Mouse (Mus musculus): Measurements from ENCODE around the gene Klhl10. TPM values are rescaled to one million over a fixed set of nuclear protein-coding genes. Genes with fewer than 3 reads are reported as not detected.

Klhl10 gene
- polyA plus RNA-seq, 1 experiment from 2014 or later = 0.32 TPM

DNA sequence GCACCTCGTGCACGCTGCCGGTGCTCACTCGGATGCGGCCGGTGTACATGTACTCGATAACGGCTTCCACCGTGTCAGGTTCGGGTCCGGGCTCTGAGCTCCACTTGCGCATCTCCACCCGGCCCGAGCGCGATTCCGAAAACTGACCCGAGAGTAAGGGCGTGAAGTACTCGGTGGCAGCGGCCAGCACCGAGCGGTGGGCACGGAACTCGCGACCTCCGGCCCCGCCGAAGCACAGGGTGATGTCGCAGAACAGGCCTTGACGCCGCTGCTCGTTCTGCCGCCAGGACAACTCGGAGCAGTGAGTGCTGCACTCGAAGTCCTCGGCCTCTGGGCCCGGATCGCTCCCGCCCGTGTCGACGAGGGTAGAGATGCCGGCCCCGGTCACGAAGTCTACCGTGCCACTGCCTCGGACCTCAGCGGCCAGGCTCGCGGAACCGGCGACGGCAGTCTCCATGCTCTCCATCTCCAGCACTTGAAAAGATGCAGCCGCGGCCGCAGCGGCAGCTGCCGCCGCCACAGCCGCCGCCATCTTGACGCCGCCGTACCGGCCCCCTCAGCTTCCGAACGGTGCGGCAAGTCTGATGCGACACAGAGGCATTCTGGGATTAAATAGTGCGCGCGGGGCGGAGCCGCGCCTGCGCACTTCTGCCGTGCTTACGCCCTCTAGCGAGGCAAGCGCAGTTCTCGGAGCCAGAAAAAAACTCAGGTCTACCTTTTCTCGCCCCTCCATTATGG lies 30.6 kb downstream of the Klhl10 start, which contains the start of gene Klhl11:
Klhl11 (minus strand) TSS at position 545 of the 738 bp plus-strand sequence.
- peak within 1 kb of the TSS; percentile 84 for H3K27ac ChIP-seq
- H3K9me3 ChIP-seq (replicated peaks) = no peaks in the 10 kb centered on the region
- peak within 1 kb of the TSS; percentile 96 for H3K4me2 ChIP-seq
- WGBS (ENCODE audit: insufficient replicate concordance) = under 1% methylated on average over 83 of the region's 83 CpGs
- peak within 1 kb of the TSS; percentile 90 for H3K4me3 ChIP-seq
- ATAC-seq = peak; percentile 92
- peaks cover 22% of the 10 kb centered on the region for H3K36me3 ChIP-seq
- peak within 1 kb of the TSS; percentile 89 for H3K9ac ChIP-seq
- H3K27me3 ChIP-seq (replicated peaks) = no peaks in the 10 kb centered on the region
- H3K4me1 ChIP-seq = peaks cover 36% of the 10 kb centered on the region

GRCm38 (mm10) chr11:100472935-100473295 lies 31.2 kb downstream of the Klhl10 start:
- H3K36me3 ChIP-seq = peaks cover 27% of the 10 kb centered on the region
- ATAC-seq = peak; percentile 57
- WGBS (ENCODE audit: insufficient replicate concordance) = 26% methylated on average over 5 of the region's 5 CpGs
- H3K4me1 ChIP-seq = peaks cover 36% of the 10 kb centered on the region
- H3K9ac ChIP-seq = no peak overlapping the region
- peak overlapping the region; percentile 90 for H3K4me3 ChIP-seq
- no peaks in the 10 kb centered on the region for H3K27me3 ChIP-seq (replicated peaks)
- H3K4me2 ChIP-seq = peak overlapping the region; percentile 50
- no peaks in the 10 kb centered on the region for H3K9me3 ChIP-seq (replicated peaks)
- H3K27ac ChIP-seq = peak overlapping the region; percentile 56; the same call in 1 of the 2 replicates

- Histone ChIP-seq H3K4me1 (peaks cover 10% of the 10 kb centered on the region), H3K27ac (no peak overlapping the region), H3K9me3 (replicated peaks) (no peaks in the 10 kb centered on the region), H3K27me3 (replicated peaks) (no peaks in the 10 kb centered on the region), H3K9ac (no peak overlapping the region), H3K4me2 (no peak overlapping the region), H3K4me3 (no peak overlapping the region), H3K36me3 (peaks cover 58% of the 10 kb centered on the region)
- ATAC-seq = no peak
- WGBS (ENCODE audit: insufficient replicate concordance) = 81% methylated on average over 5 of the region's 5 CpGs
Observed at GRCm38 (mm10) chr11:100476281-100476680, 34.6 kb downstream of the Klhl10 start.

DNA sequence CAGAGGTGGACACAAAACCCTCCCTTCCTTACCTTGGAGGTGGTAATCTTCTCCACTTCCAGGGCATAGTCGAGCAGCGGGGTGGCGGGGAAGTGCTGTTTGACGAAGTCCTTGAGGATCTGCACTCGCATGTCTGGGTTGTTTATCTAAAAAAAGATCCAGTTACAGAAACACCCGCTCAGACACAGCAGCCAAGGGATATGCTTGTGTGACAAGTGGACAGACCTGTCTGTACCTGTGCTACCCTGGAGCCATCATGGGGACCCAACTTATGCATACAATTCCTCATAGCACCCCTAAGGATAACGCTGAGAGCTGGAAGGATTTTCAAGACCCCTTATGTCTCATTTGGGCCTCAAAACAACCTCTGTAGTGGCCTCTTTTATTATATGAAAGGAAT lies 37.4 kb downstream of the Klhl10 start:
- H3K4me3 ChIP-seq = no peak overlapping the region
- 79% methylated on average over 7 of the region's 7 CpGs for WGBS (ENCODE audit: insufficient replicate concordance)
- no peak overlapping the region for H3K9ac ChIP-seq
- no peaks in the 10 kb centered on the region for H3K4me1 ChIP-seq
- H3K27me3 ChIP-seq (replicated peaks) = no peaks in the 10 kb centered on the region
- H3K27ac ChIP-seq = no peak overlapping the region
- ATAC-seq = no peak
- H3K36me3 ChIP-seq = peaks cover 86% of the 10 kb centered on the region
- H3K4me2 ChIP-seq = no peak overlapping the region
- no peaks in the 10 kb centered on the region for H3K9me3 ChIP-seq (replicated peaks)

DNA sequence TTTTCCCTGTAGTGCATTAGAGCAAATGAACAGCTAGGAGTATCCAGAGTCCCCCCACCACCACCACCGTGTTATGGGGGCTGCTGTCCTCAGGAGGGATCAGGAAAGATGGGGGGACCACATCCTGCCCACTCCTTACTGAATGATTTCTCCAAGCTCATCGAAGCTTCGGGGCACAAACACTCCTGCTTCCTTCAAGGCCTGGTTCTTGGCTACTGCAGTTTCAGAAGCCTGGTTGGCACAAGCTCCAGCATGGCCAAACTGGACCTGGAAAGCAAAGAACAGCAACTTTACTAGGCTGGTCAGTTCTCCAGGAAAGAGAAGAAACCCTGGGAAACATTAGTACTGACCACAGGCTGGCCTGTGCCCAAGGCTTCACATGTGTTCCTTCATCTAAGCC lies 42.7 kb downstream of the Klhl10 start:
- Histone ChIP-seq H3K4me1 (no peaks in the 10 kb centered on the region), H3K9ac (no peak overlapping the region), H3K36me3 (peaks cover 99% of the 10 kb centered on the region), H3K4me2 (no peak overlapping the region), H3K27me3 (replicated peaks) (no peaks in the 10 kb centered on the region), H3K27ac (no peak overlapping the region), H3K4me3 (no peak overlapping the region), H3K9me3 (replicated peaks) (no peaks in the 10 kb centered on the region)
- no peak for ATAC-seq
- 88% methylated on average over 3 of the region's 3 CpGs for WGBS (ENCODE audit: insufficient replicate concordance)

DNA sequence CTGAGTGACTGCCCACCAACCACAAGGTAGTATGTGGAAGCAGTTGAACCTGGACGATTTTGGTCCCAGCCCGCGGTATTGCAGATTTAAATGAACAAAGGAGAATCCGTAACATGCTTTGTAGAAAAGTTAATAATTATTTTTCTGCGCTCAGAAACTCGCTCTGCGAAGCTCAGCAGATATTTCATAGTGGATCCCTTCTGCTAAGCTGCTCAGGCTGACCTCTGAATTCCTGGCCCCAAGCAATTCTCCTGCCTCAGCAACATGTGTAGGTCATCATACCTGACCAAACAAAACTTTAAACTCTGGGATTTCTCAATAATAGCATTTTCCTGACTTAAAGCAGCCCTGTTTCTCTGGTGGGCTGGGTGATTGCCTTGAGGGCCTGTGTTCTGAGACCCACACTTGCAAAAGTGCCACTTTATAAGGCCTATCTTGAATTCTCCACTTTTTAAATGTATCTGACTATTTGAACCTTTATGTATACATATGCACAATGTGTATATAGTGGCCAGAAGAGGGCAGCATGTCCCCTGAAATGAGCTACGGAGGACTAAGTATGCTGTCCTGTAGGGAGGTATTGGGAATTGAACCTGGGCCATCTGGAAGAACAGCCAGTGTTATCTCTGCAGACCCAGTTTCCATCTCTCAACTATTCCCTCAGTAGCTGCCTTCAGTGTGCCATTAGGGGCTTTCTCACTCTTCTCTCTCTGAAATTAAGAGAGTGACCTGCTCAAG lies 44.3 kb downstream of the Klhl10 start:
- no peak overlapping the region for H3K9ac ChIP-seq
- H3K36me3 ChIP-seq = peaks cover 99% of the 10 kb centered on the region
- H3K4me2 ChIP-seq = no peak overlapping the region
- no peak overlapping the region for H3K27ac ChIP-seq
- WGBS (ENCODE audit: insufficient replicate concordance) = 82% methylated on average over 8 of the region's 8 CpGs
- H3K27me3 ChIP-seq (replicated peaks) = no peaks in the 10 kb centered on the region
- no peak overlapping the region for H3K4me3 ChIP-seq
- no peaks in the 10 kb centered on the region for H3K4me1 ChIP-seq
- ATAC-seq = no peak; the same call in 1 of the 2 replicates
- H3K9me3 ChIP-seq (replicated peaks) = no peaks in the 10 kb centered on the region

- Histone ChIP-seq H3K4me2 (no peak overlapping the region), H3K36me3 (peaks cover 96% of the 10 kb centered on the region), H3K9me3 (replicated peaks) (no peaks in the 10 kb centered on the region), H3K27me3 (replicated peaks) (no peaks in the 10 kb centered on the region), H3K27ac (no peak overlapping the region), H3K9ac (no peak overlapping the region), H3K4me1 (no peaks in the 10 kb centered on the region), H3K4me3 (no peak overlapping the region)
- ATAC-seq = no peak
- WGBS (ENCODE audit: insufficient replicate concordance) = 81% methylated on average over 6 of the region's 6 CpGs
Observed at GRCm38 (mm10) chr11:100490951-100491350, 49.2 kb downstream of the Klhl10 start.

DNA sequence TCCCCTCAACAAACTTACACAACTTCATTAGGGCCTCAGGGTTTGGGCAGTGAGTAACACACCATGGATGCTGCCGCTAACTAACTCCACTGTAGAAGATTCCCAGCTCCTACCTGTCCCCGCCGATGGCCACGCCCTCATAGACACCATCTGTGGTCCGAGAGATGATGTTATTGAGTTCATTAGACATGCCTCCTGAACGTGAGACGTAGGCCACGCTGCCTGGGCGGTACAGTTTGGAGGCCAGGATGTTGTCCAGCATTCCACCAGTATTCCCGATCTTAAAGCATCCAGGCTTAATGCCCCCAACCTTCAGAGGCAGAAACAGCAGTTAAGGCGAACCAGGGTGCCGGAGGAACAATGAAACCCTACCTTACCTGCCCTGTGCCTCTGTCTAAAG lies 52.1 kb downstream of the Klhl10 start:
- H3K4me1 ChIP-seq = no peaks in the 10 kb centered on the region
- H3K9me3 ChIP-seq (replicated peaks) = no peaks in the 10 kb centered on the region
- H3K27ac ChIP-seq = no peak overlapping the region
- no peak overlapping the region for H3K4me3 ChIP-seq
- ATAC-seq = no peak
- peaks cover 98% of the 10 kb centered on the region for H3K36me3 ChIP-seq
- H3K4me2 ChIP-seq = no peak overlapping the region
- 87% methylated on average over 12 of the region's 12 CpGs for whole genome bisulfite sequencing (ENCODE audit: insufficient replicate concordance)
- H3K27me3 ChIP-seq (replicated peaks) = no peaks in the 10 kb centered on the region
- no peak overlapping the region for H3K9ac ChIP-seq

DNA sequence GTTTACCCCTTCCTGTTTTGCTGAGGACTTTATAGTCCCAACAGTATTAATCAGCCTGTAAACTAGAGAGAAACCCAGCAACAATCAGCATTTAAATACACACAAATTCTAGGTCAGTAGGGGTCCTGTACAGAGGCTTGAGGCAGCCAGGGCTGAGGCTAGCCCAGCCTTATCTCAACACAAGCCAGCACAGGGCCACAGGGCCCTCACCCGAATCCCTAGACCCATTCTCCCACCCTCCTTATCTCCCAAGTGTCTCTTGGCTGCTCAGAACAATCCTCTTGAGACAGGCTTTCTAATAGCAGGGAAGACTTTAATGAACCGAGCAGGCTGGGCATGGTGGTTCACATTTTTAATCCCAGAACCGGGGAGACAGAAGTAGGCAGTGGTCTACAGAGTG lies 58.5 kb downstream of the Klhl10 start:
- Histone ChIP-seq H3K27me3 (replicated peaks) (no peaks in the 10 kb centered on the region), H3K4me3 (no peak overlapping the region), H3K4me1 (peaks cover 28% of the 10 kb centered on the region), H3K27ac (no peak overlapping the region), H3K4me2 (no peak overlapping the region), H3K9me3 (replicated peaks) (no peaks in the 10 kb centered on the region), H3K36me3 (peaks cover 100% of the 10 kb centered on the region), H3K9ac (no peak overlapping the region)
- ATAC-seq = peak; percentile 77
- WGBS (ENCODE audit: insufficient replicate concordance) = 40% methylated on average over 3 of the region's 3 CpGs

DNA sequence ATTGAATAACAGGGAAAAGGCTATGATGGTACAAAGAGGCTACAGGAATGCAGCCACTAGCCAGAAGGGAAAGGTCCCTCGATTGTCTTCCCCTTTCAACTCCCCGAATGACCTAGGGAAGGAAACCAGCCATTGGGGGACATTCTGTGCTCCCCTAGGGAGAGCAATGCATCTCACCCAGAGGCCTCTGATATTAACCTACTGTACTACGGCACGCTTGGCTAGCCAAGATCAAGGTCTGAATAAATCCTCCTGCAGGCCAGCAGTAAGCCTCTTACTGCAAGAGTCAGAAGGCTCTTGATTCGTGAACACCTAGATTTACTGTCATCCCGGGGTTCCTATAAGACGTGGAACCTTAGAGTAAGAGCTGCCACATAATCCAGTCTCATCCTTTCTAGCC lies 58.9 kb downstream of the Klhl10 start:
- peaks cover 32% of the 10 kb centered on the region for H3K4me1 ChIP-seq
- 78% methylated on average over 7 of the region's 7 CpGs for WGBS (ENCODE audit: insufficient replicate concordance)
- H3K4me2 ChIP-seq = no peak overlapping the region
- no peak overlapping the region for H3K9ac ChIP-seq
- H3K27ac ChIP-seq = no peak overlapping the region
- H3K4me3 ChIP-seq = no peak overlapping the region
- ATAC-seq = no peak
- H3K9me3 ChIP-seq (replicated peaks) = no peaks in the 10 kb centered on the region
- H3K27me3 ChIP-seq (replicated peaks) = no peaks in the 10 kb centered on the region
- H3K36me3 ChIP-seq = peaks cover 100% of the 10 kb centered on the region

- Histone ChIP-seq H3K4me2 (0 out of 2 replicates have a peak overlapping the region, but pooled peaks have one; percentile 9), H3K27me3 (replicated peaks) (no peaks in the 10 kb centered on the region), H3K4me1 (peaks cover 32% of the 10 kb centered on the region), H3K36me3 (peaks cover 99% of the 10 kb centered on the region), H3K4me3 (no peak overlapping the region), H3K27ac (no peak overlapping the region), H3K9ac (no peak overlapping the region), H3K9me3 (replicated peaks) (no peaks in the 10 kb centered on the region)
- WGBS (ENCODE audit: insufficient replicate concordance) = 33% methylated on average over 6 of the region's 6 CpGs
- peak; percentile 28; the same call in 1 of the 2 replicates for ATAC-seq
Observed at GRCm38 (mm10) chr11:100501321-100501720, 59.6 kb downstream of the Klhl10 start.

DNA sequence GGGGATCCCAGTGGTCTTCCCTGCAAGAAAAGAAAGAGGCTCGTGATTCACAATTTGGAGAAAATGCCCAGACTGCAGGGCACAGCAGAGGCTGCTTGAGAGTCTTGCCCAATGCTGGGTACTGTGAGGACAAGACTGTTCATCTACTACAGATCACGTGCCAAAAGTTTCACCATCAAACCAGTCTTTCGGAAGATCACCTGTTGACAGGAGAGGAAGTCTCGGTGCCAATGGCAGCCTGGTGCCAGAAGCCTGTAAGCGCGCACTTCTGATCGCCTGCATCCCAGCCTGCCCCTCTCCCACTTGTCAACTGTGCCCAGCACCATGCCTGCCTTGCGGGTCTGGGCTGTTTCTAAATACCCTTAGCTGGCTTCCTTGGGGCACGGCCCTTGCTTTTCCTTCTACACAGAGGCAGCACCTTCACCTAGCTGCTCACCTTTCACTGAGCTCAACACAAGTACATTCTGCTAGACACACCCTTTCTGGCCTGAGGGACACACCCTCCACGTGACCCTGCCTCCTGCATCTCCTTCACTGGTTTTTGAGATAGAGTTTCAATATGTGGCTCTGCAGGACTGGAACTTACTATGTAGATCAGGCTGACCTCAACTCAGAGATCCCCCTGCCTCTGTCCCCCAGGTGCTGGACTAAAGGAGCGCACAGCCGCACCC lies 63.4 kb downstream of the Klhl10 start:
- H3K9me3 ChIP-seq (replicated peaks) = no peaks in the 10 kb centered on the region
- H3K4me1 ChIP-seq = peaks cover 25% of the 10 kb centered on the region
- peaks cover 94% of the 10 kb centered on the region for H3K36me3 ChIP-seq
- no peak overlapping the region for H3K9ac ChIP-seq
- H3K27ac ChIP-seq = no peak overlapping the region
- no peaks in the 10 kb centered on the region for H3K27me3 ChIP-seq (replicated peaks)
- H3K4me3 ChIP-seq = no peak overlapping the region
- no peak for ATAC-seq
- 83% methylated on average over 12 of the region's 12 CpGs for WGBS (ENCODE audit: insufficient replicate concordance)
- no peak overlapping the region for H3K4me2 ChIP-seq
